Mouse (Mus musculus): ENCODE data around the gene Slco3a1.

Slco3a1 gene

DNA sequence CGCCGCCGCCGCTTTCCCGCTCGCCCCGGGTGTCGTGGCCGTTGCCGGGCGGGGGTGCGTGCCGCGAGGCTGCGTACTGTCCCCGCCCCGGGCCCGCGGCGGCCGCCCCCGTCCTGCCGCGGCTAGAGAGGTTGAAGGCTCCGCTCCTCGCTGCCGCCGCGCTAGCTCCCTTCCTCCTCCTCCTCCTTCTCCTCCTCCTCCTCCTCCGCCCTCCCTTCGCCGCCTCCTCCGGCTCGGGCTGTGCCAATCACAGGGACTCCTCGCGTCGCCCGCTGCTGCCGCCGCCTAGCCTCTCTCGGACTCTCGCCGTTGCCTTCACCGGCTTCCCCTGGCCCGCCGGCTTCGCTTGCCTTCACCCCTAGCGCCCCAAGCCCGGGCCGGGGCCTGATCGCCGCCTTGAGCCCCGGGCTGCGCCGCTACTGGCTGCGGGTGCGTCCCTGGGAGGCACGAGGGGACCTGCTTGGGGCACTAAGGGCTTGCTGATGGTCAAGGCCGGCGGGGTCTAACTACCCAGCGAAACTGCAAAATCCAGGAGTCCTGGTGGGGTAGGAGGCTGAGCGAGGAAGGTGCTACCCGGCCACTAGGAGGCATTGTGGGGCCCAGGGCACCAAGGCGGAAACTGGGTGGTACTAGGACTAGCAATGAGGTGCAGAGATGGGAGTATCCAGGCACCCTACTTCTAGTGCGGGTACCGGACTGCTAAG, at the start of gene Slco3a1:
TSS of gene Slco3a1 (minus strand) at position 173 of the 704 bp plus-strand sequence.
- in situ Hi-C loops (cut with MboI; ENCODE audit: low pct_unique_long_range_greater_than_20kb in 1 of 2, low sequenced_read_pairs in 2 of 2, unreplicated experiment in 1 of 2) = no loop called here

DNA sequence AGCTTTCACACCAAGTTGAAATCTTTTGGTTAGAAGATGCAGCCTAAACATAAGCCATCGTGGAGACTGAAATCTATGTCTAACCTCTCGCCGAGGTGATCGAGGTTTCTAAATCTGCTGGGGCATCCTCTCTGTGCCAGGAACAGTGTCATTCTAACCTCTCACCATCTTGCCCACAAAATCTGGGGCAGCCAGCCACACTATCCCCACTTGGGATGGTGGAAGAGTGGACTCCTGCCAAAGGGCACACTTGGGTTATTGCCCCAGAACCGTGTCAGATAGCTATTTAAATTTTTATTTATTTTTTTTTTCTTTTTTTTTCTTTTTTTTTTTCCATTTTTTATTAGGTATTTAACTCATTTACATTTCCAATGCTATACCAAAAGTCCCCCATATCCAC, 46.4 kb upstream of the Slco3a1 start:
- in situ Hi-C loops (cut with MboI; ENCODE audit: low pct_unique_long_range_greater_than_20kb in 1 of 2, low sequenced_read_pairs in 2 of 2, unreplicated experiment in 1 of 2) = no loop called here

DNA sequence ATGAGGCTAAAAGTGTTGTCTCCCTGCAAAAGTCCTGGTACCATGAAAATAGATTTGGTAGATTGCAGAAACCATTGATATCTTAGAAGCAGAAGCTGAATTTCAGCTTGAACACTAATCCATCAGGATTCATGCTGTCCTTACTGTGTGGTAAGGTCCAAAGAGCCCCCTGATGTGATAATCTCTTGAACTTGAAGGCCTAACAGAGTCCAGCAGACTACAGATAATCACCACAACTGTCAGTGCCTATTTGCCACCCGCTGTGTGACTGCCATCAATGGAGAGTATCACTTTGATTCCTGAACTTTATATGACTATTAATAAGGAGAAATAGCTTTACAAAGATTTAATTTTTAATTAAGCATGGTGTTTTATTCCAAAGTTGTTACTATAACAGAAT, 24.8 kb upstream of the Slco3a1 start:
- in situ Hi-C loops (cut with MboI; ENCODE audit: low pct_unique_long_range_greater_than_20kb in 1 of 2, low sequenced_read_pairs in 2 of 2, unreplicated experiment in 1 of 2) = no loop called here

DNA sequence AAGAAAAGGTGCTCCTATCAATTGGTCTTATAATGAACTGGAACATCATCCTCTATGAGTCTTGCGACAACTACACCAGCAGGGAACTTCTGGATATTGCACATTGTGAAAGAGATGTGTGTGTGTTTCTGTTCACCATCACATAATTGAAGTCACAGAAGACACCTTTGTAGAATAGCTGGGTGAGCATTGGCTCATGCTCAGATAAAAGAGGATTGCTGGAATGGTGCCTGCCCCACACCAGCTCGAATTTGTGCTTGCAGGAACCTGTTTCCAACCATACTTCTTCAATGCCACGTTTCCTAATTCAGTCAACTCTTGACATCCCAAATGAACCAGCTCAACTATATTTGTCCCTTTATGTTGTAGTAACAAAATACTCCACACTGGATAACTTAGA, 21.1 kb upstream of the Slco3a1 start:
- in situ Hi-C loops (cut with MboI; ENCODE audit: low pct_unique_long_range_greater_than_20kb in 1 of 2, low sequenced_read_pairs in 2 of 2, unreplicated experiment in 1 of 2) = no loop called here

DNA sequence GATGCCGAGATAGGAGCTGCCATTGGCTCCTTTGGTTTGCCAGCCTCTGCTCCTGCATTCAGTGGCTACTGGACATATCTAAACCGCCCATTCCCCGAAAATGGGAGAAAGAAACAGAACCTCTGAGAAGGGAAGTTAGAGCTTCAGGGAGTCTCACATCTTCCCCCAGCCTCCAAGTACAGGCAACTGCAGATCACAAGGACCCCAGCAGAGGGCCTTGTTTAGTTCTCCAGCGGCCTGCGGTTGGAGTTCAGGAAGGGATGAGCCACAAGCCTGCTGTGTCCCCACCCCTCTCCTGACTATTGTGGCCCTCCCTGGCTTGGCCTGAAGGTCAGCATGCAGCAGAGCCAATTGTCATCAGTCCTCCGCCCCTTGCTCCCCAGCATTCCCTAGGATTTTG, 836 bp upstream of the Slco3a1 start:
- in situ Hi-C loops (cut with MboI; ENCODE audit: low pct_unique_long_range_greater_than_20kb in 1 of 2, low sequenced_read_pairs in 2 of 2, unreplicated experiment in 1 of 2) = no loop called here

DNA sequence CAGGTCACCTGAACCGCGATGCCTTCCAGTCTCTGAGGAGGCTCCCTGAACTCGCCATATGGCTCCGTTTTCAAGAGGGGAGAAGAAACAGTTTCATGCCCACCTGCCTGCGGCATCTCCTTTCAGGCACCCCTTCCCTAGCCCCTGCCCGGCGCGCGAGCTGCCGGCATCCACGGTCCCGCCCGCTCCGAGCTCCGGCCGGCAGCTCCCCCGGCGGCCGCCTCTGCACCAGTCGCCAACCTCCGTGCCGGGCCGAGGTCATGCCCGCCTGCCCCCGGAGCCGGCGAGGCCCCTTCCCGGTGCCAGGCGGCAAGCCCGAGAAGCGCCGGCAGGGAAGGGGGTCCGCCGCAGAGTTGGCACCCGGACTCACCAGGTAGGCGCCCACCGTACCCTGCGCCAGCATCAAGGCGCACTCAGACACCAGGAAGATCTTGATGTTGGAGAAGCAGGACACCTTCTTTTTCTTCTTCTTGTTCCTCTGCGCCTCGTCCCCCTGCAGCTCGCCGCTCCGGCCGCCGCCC, 479 bp downstream of the Slco3a1 start:
- in situ Hi-C loops (cut with MboI; ENCODE audit: low pct_unique_long_range_greater_than_20kb in 1 of 2, low sequenced_read_pairs in 2 of 2, unreplicated experiment in 1 of 2) = no loop called here

DNA sequence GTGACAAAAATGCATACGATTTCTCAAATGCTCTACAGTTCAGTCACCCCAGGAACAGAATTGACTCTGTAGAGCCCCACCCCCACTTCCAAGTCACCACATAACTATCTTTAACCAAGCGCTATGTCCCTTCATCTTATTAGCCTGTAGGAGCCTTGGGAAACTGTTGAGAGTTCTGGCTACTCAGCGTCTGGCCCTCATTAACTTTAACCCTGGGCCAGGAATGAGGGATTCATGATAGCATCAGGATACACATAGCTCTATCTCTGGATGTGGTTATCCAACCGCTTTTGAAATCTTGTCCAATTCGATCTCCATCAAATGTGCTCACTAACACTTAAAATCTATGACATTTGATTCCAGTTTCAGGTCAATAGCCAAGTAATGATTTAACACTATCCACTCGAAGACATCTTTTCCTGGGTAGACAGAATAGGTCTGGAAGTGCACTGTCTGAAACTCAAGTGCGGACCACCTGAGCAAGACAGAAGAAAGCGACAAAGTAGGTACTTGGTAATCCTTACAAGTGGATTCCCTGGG, 1.4 kb downstream of the Slco3a1 start:
- in situ Hi-C loops (cut with MboI; ENCODE audit: low pct_unique_long_range_greater_than_20kb in 1 of 2, low sequenced_read_pairs in 2 of 2, unreplicated experiment in 1 of 2) = no loop called here

DNA sequence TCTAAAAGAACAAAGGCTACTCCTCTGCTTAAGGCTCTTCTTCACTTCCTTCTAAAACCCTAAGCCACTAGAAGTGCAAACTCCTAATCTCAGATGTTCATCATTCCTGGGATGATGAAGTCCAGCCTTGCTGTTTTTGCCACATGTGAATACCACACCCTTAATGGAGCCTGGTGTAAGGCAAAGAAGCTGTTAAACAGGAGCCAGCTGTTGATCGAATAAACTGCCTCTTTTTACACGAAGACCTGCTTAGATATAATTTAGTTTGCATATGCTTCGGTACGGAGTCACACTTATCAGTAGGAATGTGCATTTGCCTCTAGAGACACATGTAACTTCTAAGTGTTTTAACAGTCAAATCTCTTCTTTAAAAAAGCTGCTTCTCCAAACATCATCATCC, 2.0 kb downstream of the Slco3a1 start:
- in situ Hi-C loops (cut with MboI; ENCODE audit: low pct_unique_long_range_greater_than_20kb in 1 of 2, low sequenced_read_pairs in 2 of 2, unreplicated experiment in 1 of 2) = no loop called here

DNA sequence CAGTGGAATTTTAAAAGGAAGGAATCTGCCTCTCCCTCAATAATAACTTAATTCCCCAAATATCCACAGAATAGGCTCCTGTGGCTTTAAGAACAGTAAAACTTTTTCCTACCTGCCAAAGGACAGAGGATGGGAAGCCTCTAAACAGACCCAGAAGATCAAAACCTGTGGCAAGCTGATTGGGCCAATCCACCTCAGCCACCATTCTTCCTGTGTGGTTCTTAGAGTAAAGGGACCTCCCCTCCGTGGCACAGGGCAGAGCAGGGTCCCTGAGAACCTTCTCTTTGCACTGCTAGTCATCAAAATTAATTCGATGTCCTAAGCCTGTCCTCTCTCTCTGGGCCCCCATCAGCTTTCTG, 2.6 kb downstream of the Slco3a1 start:
- in situ Hi-C loops (cut with MboI; ENCODE audit: low pct_unique_long_range_greater_than_20kb in 1 of 2, low sequenced_read_pairs in 2 of 2, unreplicated experiment in 1 of 2) = no loop called here

DNA sequence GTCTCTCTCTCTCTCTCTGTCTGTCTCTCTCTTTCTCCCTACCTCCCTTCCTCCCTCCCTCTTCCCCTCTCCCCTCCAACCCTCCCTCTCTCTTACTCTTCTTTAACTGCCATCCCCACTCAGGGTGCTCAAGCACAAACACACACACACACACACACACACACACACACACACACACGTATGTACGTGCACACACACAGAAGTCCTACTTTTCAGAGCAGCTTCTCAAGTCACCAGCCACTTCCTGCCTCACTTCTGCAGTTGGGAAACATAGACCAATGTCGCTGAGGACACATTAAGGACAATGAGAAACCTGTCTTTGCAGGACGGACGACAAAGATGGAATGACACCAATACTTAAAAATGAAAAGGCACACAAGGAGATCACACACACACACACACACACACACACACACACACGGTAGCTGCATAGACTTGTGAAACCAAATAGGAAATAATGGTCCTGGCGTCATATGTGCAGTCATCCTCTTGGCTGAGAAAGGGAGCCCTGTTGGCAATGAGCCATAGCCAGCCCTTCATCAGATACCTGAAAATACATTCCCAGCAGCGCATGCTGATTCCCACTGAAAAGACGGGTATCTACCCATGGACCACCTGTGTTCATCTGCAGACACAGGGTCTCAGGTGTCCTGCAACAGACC, 3.1 kb downstream of the Slco3a1 start:
- in situ Hi-C loops (cut with MboI; ENCODE audit: low pct_unique_long_range_greater_than_20kb in 1 of 2, low sequenced_read_pairs in 2 of 2, unreplicated experiment in 1 of 2) = no loop called here

DNA sequence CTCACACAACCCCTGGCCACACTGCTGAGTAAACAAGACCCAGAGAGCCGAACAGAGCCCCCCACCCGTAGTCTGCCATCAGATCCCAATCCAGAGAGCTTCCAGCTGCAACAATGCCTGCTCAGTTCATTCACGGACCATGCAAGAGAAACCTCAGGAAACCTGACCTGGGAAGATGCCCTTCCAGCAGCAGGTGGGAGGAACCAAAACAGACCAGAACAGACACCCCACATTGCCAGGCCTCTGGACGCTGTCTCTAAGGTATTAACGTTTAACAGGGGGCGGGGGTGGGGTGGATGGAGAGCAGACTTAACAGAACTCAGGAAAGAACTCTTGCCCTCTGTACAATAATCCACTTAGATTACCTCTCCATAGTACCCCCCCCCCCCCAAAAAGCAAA, 4.9 kb downstream of the Slco3a1 start:
- in situ Hi-C loops (cut with MboI; ENCODE audit: low pct_unique_long_range_greater_than_20kb in 1 of 2, low sequenced_read_pairs in 2 of 2, unreplicated experiment in 1 of 2) = no loop called here

DNA sequence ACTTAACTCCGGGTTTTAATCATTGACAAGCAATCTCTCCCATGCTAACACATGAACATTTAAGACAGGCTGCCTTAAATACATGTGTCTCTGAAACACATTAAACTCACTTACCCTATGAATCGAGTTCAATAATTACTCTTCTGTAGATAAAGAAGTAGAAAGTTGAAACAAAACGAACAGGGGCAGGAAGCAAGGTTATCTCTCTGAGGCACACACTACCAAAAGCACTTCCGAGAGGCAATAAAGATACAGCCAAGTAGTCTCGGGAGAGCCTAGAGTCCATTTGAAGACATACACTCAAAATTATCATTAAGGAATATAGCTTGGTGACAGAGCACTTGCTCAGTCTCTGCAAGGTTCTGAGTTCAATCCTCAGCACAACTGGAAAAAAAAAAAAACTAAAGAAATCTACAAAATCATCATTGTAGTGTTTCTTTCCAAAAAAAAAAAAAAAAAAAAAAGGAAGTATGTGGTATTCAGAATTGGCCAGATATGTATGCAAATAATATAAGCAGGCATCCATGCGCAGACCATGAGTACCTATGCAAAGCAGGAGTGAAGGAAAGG, 5.5 kb downstream of the Slco3a1 start:
- in situ Hi-C loops (cut with MboI; ENCODE audit: low pct_unique_long_range_greater_than_20kb in 1 of 2, low sequenced_read_pairs in 2 of 2, unreplicated experiment in 1 of 2) = no loop called here

DNA sequence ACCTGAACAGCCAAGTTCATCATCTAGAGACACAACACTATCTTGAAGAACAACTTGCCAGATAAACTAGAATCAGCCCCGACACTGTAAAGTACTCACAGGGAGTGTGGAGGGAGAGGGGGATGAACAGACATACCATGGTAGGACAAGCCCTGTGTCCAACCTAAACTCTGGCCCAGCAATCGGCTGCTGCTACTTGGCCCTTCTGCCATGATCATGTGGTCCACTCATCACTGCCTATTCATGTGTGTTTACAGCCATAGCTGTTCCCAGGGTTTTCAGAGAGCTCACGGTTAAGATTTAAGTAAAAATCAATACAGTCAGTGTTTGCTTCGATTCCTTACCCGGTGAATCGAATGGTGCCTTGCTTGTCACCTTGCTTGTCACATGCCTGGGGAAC, 7.9 kb downstream of the Slco3a1 start:
- in situ Hi-C loops (cut with MboI; ENCODE audit: low pct_unique_long_range_greater_than_20kb in 1 of 2, low sequenced_read_pairs in 2 of 2, unreplicated experiment in 1 of 2) = no loop called here

DNA sequence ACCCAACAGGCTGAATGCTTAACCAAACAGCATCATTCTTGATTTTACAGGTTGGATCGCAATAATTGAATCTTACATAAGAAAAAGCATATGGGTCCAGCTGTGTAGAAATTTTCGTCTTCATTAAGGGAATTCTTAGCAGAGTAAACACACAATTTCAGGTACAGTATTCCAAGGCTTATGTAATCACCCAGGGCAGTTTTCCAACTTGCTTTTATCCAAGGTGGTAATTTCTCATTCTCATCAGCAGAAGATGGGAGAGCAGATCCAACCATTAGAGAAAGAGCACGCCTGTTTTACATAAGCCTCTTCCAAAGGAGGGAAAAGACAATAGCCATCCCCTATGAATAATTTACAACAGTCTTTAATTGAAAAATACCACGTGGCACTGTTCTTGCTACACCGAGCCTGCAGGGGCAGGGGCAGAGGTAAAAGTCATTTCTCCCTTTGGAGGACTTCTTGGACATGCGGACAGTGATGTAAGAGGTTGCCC, 9.0 kb downstream of the Slco3a1 start:
- in situ Hi-C loops (cut with MboI; ENCODE audit: low pct_unique_long_range_greater_than_20kb in 1 of 2, low sequenced_read_pairs in 2 of 2, unreplicated experiment in 1 of 2) = no loop called here

DNA sequence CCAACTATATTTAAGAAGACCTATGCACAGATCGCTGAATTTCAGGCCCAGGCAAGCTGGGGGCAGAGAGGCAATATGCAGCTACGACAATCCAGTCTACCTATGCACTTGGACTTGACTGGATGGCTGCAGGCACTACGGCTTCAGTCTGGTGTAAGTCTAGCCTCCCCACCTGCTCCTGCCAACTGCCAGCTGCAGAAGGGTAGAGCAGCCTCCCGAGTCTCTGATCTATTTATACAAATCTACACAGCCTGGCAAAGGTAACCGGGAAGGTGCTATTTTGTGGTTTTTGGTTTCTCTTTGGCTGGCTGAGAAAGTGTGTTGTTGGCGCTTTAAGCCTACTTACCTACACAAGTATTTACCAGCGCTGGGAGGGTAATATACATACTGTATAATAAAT, 10.3 kb downstream of the Slco3a1 start:
- in situ Hi-C loops (cut with MboI; ENCODE audit: low pct_unique_long_range_greater_than_20kb in 1 of 2, low sequenced_read_pairs in 2 of 2, unreplicated experiment in 1 of 2) = no loop called here

DNA sequence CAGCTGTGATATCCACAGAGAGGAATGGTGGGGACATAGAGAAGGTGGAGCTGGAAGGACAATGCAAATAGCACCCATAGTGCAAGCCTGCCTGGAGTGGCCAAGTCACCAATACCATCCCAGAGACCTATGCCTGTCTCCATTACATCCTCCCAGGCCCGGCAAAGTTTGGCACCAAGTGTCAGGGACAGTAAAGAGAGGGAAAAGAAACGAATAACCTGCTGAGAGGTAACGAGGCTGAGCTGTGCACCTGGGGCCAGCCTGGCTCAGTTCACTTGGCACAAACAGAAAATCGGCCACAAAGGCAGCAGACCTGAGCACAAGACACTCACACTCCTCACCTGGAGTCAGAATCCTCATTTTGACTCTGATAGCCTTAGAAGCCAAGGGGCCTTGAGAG, 12.6 kb downstream of the Slco3a1 start:
- in situ Hi-C loops (cut with MboI; ENCODE audit: low pct_unique_long_range_greater_than_20kb in 1 of 2, low sequenced_read_pairs in 2 of 2, unreplicated experiment in 1 of 2) = no loop called here

DNA sequence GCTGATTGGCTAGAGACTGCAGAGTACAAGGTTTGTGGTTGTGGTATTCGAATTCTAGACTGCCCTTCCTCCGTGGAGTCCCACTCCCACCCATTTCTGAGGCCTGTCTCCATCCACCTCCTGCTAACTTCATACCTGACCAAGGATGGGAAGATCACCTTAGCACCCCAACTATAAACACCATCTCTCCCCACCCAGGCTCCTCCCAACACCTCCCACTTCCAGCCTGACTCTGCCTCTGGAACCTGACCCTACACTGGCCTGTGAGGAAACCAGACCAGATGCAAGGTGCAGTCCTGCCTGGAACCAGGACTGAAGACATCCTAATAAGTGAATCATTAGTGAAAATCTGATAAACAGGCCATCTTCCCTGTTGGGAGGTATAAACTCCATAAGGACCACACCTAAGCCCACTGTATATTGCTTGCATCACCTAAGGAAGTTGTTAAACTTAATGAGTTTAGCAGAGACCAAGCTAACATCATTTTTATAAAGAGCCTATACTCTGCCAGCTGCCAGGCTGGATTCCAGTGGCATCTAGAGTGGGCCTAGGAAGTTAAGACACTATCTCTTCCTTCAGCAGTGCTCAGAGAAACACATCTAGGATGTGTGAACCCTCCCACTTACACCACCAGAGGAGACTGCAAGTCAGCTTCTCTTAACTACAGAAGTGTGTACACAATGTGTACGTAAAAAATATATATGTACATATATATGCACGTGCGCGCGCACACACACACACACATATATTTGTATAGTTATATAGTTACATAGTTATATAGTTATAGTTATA, 13.5 kb downstream of the Slco3a1 start:
- in situ Hi-C loops (cut with MboI; ENCODE audit: low pct_unique_long_range_greater_than_20kb in 1 of 2, low sequenced_read_pairs in 2 of 2, unreplicated experiment in 1 of 2) = no loop called here

DNA sequence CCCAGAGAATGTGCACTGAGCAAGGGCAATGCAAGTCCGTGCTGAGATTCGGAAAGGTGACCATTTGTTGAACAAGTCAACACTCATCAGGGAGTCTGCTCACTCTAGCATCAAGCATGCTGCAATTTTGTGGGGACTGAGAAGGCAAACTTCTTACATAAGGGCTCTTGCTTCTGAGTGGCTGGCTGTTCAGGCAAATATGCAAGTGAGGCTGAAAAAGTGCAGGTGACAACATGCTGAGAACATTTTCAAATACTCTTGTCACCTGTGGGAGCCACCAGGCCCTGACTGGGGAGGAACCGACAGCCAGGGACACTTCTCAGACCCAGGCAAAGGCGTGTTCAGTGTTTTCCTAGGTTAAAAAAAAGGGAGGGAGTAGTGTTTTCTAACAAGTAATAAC, 18.4 kb downstream of the Slco3a1 start:
- in situ Hi-C loops (cut with MboI; ENCODE audit: low pct_unique_long_range_greater_than_20kb in 1 of 2, low sequenced_read_pairs in 2 of 2, unreplicated experiment in 1 of 2) = no loop called here
